Mouse (Mus musculus) megakaryocyte progenitor cell, adult 5-6 weeks (primary cell): ENCODE data around the gene Scd1. TPM values are rescaled to one million over a fixed set of nuclear protein-coding genes. Genes with fewer than 3 reads are reported as not detected.

Experiments used
- ATAC-seq: replicated peaks from 2 replicates; pipeline ENCODE4 v1.8.0; 2016; ENCODE audit warnings: mild to moderate bottlenecking, moderate TSS enrichment, inconsistent platforms; ENCODE audit not compliant: poor library complexity
- total RNA-seq, 2 experiments: library from RNA; stranded (forward) in 1 of 2; stranded (reverse) in 1 of 2; fragments of 157-497, 149-512 nt in 1 of 2; fragments of 200-1000 nt in 1 of 2; gene quantifications; 2 replicates each; pipeline versions ENCODE4 v1.2.3 to v1.2.4; 2015 to 2017

Gene Scd1
- total RNA-seq, 2 experiments from 2014 or later = 0.49 to 0.54 TPM

DNA sequence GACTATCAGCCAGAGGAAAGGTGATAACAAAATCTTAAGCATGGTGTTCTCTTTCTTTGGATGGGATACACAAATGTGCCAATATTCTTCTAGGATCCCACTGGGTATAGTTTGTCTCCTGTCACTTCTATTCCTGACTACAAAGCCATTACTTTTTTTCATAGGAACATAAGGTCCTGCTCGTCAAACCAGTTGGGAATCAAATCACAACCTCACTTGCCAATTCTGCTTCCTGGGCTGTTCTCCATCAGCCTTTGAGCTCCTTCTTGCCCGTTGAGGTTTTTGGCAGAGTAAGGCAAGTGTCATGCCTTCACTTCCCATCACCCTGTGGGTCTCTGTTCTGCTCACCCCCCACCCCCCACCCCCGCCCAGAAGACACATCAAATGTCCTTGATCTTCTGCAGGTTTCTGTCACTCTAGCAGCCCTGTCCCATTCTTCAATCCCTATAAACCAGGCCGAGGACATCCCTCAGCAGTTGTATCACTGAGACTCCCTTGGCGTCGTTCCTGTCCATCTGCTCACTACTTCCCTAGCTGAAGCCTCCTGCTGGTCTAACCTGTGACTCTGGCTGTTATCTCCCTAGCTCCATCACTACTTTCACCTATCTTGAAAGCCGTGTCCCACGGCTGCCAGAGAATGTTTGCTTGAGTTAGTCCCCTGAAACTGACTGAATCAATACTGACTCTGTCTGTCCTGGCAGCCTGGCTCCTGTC lies 7.0 kb downstream of the Scd1 start:
- no peak for ATAC-seq

DNA sequence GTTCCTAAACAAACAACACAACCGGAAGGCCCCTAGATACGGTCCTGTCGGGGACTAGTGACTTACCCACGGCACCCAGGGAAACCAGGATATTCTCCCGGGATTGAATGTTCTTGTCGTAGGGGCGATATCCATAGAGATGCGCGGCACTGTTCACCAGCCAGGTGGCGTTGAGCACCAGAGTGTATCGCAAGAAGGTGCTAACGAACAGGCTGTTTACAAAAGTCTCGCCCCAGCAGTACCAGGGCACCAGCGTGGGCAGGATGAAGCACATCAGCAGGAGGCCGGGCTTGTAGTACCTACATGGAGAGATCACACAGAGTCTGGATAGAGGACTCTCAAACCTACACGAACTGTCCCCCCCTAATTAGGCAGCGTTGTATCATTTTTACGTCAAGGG lies 7.6 kb downstream of the Scd1 start:
- ATAC-seq = no peak

DNA sequence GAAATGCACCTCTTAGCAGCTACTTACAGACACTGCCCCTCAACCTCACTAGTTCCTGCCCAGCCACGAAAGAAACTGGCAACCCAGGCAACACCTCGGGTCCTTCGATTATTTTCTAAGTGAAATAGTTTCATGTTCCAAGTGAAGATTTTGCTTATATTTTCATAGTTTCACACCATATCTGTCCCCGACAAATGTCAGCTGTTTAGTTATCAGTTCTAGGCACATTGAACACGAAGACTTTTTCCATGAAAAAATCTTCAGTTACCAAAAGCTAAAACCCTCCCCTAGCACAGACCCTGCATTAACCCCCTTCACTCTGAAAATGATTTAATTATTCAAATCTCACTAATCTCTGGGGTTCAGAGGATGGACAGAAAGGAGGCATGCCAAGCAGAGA lies 10.9 kb downstream of the Scd1 start:
- peak; percentile 13; the same call in 1 of the 2 replicates for ATAC-seq

DNA sequence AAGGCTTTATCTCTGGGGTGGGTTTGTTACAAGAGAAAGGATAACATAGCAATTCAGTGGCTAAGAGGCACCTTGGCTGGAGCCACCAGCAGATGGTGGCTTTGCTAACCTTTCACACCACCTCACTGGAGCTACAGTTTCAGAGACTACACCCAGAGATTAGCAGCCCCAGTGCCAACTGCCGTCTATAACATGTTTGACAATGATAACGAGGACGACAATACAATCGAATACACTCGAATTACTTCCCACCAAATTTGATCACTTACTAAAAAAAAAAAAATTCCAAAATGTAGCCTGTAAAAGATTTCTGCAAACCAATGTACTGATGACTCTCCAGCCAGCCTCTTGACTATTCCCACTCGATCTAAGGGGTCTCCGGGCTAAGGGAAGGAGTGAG lies 12.7 kb downstream of the Scd1 start:
- ATAC-seq = peak; percentile 85

DNA sequence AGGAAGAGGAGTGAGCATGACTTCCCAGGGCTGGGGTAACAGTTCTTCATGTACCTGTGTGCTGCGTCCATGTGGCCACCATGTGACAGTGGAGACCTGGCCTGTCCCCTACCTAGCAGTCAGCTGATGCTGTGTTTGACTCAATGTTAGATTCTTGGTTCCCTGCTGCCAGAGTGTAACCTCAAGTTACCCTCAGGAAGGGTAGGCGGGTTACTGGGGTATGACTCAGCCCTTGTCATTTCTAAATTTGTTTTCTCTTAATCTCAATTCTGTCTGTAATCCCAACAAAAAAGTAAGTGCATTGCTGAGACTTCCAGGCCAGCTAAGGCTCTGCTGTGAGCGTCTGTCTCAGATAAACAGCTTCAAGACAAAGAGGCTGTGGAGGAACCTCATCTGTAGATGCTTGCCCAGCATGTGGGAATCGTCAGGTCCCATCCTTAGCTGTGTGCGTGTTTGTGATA lies 13.7 kb downstream of the Scd1 start:
- ATAC-seq = peak; percentile 40

DNA sequence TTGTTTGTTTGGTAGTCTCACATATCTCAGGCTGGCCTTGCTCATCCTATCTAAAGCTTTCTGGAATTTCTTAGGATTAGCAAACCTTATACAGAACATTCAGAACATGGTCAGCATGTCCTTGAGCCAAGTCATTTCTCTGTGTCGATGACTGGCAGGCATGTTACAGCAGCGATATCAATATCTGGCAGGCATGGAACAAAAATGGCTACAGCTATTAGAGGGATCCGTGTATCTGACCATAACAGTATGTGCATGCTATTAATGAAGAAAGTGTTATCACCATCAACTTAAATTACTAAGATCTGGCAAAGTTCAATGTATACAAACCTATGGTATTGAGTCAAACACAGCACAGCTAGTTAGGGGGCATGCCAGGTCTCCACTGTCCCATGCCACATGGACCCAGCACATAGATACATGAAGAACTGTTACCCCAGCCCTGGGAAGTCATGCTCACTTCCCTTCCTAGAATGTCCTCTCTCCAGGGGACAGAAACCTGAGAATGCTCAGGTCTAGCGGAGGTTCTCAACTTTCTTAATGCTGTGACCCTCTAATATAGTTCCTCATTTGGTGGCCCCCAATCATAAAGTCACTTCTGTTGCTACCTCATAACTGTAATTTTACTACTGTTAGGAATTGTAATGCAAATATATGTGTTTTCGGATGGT lies 15.2 kb downstream of the Scd1 start:
- no peak for ATAC-seq

DNA sequence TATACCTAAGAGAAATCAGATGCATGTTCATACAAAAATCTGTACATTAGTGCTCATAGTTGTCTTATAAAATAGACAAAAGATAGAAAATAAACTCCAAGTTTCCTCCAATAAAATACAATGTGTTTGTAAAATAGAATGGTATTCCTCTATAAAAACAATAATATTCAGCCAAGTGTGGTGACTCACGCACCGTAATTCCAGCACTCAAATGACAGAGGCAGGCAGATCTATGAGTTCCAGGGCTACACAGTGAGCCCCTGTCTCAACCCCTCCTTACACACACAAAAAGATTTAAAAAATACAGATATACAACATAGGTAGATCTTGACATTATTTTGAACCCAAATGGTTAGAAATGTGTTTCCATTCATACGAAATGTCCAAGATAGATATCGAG lies 15.8 kb downstream of the Scd1 start:
- ATAC-seq = no peak

DNA sequence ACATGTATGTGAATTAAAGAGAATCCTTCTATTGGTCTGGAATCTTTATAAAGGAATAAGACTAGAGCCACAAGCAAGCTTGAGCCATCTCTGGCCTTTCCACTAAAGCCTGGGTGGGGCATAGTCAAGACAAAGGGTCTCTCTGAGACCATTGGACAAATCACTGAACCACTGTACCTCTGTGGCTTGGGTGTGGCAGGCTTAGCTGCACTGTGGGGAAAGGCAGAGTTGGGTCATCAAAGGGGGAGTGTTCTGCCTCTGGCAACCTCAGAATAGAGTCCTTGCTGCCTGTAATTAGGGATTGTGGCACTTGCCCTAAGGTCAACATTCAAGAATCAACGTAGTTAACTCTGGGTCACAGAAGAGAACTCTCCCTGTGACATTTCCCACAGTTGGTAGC lies 18.2 kb downstream of the Scd1 start:
- no peak for ATAC-seq

DNA sequence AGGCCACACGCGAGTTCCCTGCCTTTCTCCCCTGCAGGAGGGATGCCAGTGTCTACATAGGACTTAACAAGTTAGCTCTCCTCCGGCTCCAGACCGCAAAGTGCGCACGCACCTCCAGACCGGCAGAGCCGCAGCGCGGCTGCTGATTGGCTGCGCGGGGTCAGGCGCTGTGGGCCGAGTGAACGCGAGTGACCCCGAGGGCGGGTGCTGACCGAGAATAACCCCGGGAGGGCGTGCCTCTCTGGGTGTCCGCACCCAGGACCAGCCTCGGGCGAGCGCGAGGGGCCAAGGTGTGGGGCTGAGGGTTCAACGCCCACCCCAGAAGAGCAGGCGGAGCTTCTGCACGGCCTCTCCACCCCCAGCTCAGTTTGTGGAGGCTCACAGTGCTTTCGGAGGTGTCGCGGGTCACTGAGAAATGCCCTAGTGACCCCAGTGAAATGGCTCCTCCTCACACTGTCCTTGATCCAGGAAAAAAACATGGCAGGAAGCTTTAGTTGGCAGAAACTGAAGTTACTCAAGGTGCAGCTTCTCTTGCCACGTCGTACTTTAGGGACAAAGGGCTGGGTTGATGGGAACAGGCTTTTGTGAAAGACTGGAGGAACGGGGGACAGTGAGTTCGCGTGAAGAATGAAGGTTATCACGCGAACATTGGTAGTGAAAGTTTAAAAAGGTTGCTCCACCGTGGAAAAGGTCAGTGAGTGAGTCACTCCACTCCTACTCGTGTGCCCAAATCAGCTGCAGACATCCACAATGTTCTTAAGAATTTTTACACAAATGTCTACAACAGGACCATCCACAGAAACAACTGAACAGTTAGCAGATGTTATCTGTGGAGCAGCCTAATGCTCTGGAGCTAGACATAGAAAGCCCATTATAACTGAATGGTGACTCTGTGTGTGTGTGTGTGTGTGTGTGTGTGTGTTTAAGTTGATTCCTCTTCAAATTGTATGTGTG lies 18.9 kb downstream of the Scd1 start:
- peak; percentile 86 for ATAC-seq

DNA sequence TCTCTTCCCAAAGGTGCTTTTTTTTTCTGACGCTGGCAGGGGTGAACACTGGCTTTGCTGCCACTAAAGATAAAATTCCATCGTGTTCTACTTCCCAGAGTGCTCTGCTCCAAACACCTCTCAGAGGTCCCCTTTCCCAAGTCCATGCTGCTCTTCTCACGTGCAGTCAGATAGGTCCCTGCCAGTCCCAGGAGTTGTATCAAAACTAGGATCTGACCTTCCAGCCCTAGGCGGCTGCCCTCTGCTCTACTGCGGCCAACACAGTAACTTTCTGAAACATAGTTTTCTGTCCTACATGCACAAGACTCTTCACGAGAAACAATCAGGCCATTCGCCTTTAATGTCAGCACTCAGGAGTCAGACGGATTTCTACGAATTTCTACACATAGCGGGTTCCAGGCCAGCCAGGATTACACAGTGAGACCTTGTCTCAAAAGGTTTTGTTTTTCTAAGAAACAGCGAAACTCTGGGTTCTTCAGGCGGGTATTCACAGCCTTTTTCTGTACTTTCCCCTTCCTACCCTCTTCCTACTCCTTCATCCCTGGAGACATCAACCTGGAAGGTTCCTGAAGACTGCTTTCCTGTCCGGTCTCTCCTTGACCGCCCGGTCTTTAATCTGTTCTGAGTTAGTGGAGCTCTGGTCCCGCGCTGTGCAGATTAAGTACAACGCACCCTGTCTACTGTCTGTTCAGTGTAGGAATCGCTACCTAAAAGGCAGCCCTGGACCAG lies 19.8 kb downstream of the Scd1 start:
- ATAC-seq = no peak

DNA sequence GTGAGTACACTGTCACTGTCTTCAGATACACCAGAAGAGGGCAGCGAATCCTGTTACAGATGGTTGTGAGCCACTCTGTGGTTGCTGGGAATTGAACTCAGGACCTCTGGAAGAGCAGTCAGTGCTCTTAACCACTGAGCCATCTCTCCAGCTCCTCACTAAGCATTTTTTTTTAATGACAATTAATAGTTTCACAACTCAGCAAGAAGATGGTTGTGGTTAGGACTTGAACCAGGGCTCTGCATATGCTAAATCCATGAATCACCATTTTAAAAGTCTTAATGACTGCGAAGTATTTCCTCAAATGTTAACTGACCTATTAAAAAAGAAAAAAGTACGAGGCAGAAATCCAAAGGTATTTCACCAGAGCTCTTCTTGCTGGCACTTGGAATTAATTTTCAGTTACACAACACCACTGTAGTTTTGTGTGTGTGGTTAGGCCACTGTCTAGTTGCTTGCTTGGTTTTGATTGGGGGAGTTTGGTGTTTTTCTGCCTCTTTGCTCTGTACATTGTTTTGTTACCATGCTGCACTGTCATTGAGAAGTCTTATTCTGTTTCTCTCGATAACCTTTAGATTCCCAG lies 20.5 kb downstream of the Scd1 start:
- ATAC-seq = no peak

DNA sequence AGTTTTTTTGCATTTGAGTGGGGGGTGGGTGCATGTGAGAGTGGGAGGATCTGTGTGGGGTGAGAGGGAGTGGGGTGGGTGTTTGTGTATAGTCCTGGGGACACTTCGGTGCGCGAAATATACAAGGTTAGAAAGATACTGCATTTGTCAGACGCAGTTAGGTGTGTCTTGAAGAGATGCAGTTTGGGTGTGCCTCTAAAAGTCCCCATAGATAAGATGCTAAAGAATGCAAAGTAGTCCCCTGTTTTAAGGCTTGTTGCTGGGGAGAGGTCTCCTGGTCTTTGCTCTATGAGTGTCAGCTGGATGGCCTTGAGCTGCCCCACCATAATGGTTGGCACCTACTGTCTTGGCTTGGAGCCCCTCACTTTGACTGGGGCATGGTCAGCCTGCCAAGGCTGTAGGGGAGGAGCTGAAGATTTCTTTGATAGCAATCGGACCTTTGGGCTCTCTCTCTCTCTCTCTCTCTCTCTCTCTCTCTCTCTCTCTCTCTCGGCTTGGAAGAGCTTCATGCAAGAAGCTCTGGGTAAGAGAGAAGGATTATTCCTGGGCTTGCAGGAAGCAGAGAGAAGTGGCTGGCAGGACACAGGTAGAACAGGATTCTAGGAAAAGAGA lies 21.7 kb downstream of the Scd1 start:
- no peak for ATAC-seq

DNA sequence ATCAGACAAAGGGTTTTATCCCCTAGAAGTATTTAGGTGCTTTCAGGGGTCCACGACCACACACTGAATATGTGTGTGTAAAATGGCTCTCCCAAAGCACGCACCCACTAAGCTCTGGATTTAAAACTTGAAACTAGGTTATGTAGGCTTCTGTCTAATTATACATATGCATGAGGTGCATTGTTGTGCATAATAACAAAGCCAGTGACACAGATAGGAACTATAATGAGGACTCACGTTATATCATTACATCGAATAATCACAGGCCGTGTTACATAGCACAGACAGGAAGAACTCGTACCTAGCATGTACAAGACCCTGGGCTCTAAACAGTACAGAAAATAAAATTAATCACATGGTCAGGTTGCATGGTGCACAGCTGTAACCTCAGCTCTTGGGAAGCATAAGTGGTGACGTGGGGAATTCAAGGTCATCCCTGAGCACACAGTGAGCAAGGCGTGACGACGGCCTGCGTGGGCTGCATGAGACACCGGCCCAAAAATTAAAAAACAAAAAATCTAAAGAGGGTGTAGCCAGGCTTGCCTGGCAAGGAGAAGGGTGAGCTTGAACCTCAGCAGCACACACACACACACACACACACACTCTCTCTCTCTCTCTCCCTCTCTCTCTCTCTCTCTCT lies 24.9 kb downstream of the Scd1 start:
- no peak for ATAC-seq

DNA sequence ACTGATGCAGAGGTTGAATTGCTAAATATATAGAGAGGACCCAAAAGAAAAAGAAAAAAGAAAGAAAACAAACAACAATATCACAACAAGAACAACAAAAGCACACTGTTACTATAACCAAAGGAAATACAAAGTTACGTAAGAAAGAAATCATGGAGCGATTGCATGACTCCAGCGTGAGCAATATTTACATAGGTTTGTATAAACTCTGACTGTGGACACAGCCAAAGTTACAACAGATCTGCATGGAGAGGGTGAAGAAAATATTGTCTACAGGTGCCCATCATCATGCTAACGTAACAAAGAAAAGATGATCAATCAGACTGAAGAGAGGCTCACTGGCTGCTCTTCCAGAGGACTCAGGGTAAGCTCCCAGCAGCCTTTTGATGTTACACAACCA lies 27.6 kb downstream of the Scd1 start:
- ATAC-seq = no peak

DNA sequence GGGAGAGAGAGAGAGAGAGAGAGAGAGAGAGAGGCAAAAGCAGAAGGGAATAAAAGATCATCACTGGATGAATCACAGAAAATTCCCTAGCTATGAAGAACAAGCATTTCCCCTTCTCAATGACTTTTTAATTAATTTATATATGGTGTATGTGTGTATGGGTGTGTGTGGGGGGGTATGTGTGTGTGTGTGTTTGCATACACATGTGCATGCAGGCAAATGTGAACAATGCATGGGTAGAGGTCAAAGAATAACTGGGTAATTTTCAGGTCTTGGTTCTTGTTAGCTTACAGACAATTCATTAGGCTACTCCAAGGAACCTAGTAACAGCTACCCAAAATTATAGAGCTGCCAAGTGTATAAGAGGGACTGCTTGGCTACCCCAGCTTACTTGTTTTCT lies 28.6 kb downstream of the Scd1 start:
- no peak for ATAC-seq

DNA sequence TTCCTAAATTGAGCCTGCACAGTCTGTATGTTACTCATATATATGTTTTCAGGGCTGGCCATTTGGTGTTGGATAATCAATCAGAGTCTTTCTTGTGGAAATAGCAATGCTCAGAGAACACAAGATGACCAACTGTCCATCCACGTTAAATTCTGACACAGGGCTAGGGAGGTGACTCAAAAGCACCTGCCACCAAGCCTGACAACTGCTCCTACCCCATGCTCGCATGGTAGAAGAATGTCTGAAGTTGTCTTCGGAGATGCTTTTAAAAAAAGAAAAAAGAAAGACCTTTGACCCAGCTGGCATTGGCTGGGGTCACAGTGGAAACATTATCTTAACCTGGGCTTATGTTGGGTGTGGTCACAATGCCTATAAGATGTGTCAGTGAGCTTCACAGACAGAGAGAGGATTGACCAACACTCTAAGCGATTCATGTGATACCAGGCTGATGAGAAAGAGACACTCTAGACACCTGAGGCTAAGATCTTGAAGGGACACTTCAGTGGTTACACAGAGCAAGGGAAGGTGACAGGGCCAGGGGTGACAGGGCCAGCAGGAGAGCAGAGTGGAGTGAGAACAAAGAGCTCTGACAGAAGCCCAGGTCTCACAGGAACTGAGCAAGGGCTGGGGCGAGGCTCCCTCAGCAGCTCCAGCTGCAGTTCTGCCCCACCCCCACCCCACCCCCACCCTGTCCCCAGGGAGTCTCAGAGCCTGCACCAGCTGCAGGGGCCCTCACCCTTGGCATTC lies 29.9 kb downstream of the Scd1 start:
- ATAC-seq = no peak

DNA sequence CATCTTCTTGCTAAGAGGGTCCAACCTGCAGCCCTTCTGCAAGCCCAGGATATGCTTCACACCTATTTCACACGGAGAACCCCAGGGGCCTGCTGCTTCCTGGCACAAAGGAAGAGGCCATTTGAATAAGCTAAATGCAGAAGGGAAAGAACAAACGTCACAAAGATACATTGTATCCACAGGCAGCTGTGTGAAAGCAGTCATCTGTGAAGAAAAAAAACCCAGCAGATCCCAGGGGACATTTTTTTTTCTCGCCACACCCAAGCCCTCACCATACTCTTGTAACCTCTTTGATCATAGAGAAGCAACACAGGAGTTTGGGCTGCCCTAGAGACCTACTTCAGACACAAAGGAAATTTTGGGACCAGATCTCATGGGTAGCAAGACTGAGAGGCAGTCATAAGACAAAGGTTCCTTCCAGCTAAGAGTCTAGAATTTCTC lies 31.1 kb downstream of the Scd1 start:
- no peak for ATAC-seq

DNA sequence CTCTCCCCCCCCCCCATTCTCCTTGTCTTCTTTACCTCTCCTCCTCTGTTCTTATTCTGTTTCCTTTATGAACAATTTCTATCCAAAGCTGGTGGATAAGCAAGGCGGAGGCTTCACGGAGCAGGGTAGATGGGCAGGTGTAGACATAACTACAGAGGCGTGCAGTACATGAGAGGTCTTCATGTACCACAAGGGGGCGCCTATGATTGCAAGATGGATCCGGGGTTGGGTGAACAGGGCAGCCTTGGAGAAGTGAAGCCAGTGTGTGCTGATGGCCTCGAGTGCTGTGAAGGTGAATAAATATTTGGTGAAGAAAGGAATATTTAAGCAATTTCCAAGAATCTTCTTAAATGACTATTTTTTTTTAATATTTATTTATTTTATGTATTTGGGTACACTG lies 34.7 kb downstream of the Scd1 start:
- ATAC-seq = peak; percentile 94

DNA sequence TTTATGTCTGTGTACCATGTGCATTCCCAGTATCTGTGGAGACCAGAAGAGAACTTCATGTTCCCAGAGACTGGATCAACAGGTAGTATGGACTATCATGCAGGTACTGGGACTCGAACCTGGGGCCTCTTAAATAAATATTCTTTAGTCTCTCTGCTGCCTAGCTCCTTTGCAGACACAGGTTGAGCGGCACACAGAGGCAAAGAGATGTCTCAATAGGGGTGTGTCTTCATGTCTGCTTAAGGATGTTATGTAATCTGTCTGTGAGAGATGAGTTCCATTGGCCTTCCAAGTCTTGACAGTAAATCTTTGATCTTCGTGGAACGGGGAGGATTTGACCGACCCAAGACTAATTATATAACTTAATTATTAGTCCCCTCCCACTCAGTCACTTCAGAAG lies 37.4 kb downstream of the Scd1 start:
- ATAC-seq = 0 out of 2 replicates have a peak, but pooled peaks have one; percentile 42
